Mouse (Mus musculus) heart, postnatal 10 days (tissue): Measurements from ENCODE around the gene Trpv5. TPM values are rescaled to one million over a fixed set of nuclear protein-coding genes. Genes with fewer than 3 reads are reported as not detected.

Experiments
- DNase-seq, 2 experiments: peaks; one replicate each; pipeline ENCODE4 v3.0.0; 2021
- intact Hi-C: fragments of 180-260 bp; cut with DNase I; formaldehyde crosslinking; loops from one replicate; pipeline ENCODE4 v1.15.1; 2025
- total RNA-seq, 2 experiments: library from RNA; stranded (reverse); gene quantifications; 2 replicates each; pipeline ENCODE4 v1.2.3; 2021

Gene Trpv5
- total RNA-seq, 2 experiments from 2014 or later, result not detected

DNA sequence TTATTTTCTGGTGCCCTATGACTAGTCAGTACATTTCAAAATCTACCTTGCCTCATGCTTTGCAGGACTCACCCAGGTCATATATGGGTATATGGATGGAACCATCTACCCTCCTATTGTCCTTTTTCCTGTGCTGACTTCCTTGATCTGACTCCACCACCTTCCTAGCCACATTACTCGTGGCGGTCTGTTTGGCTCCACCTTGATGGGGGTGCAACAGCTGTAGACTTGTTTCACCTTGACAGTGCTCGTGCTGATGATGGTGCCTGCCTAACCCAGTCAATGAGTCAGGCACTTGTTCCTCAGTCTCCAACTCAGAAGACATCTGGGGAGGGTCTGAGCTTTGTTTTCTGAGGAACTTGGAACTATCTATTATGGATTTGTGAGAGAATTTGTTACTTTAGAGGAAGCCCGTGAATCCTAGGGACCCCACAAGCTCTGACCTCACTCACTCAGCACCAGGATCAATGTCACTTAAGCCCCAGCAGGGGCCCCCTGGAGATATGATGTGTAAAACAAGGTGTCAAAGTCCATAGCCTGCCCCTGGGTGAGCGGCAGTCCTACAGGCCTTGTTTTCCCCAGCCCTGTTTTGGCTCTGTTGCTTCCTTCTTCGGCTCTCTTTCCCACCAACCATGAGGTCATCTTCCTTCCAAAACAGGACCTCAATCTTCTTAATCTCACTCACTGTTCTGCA lies 39.2 kb downstream of the Trpv5 start:
- intact Hi-C loops, result no loop called here
- DNase-seq, result no peak

- DNase-seq, result no peak
- intact Hi-C loops, result no loop called here
Measured at GRCm38 (mm10) chr6:41640449-41640848, 40.1 kb downstream of the Trpv5 start.

- intact Hi-C loops, result no loop called here
- DNase-seq, result no peak
Measured at GRCm38 (mm10) chr6:41637927-41638506, 42.6 kb downstream of the Trpv5 start.

DNA sequence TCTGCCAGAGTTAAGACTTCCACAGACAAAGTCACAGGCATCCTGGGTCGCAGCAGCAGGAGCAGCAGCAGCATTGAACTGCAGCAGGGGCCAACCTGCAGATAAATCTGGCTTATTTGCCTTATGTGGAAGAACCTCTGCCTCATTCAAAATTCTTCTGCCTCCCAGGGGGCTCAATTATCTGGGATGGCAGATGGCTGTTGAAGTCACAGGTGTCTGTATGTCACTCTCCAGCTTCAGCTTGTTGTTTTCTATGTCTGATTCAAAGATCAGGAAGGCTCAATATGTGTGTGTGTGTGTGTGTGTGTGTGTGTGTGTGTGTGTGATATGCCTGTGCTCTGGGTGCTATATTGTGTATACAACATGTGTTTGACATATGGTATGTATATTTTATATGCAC lies 43.2 kb downstream of the Trpv5 start:
- intact Hi-C loops, result no loop called here
- no peak for DNase-seq

GRCm38 (mm10) chr6:41636178-41636577 lies 44.4 kb downstream of the Trpv5 start, which contains the start of gene Trpv6:
Gene Trpv6 (minus strand): TSS chr6:41636405.
- no peak for DNase-seq
- intact Hi-C loops, result no loop called here

GRCm38 (mm10) chr6:41635211-41635610 lies 45.4 kb downstream of the Trpv5 start:
- DNase-seq, result no peak
- intact Hi-C loops, result no loop called here

DNA sequence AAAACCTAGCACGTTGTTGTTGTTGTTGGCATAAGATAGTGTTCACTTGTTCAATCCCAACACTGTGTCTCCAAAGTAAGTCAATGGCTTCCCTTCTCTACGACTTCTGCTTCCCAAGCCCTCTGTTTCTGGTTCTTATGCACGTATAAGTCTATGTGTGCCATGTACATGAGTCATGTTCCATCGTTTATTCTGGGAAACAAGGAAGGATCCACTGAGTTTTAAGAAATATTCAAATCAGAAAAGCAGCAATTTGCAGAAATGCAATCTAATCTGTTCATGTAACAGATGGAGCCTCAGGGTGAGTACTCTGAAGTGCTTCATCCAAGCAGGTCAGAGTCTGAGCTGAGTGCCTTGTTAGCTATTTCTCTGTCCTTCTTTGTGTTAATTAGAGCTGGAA lies 49.0 kb downstream of the Trpv5 start:
- no peak for DNase-seq
- intact Hi-C loops, result no loop called here

DNA sequence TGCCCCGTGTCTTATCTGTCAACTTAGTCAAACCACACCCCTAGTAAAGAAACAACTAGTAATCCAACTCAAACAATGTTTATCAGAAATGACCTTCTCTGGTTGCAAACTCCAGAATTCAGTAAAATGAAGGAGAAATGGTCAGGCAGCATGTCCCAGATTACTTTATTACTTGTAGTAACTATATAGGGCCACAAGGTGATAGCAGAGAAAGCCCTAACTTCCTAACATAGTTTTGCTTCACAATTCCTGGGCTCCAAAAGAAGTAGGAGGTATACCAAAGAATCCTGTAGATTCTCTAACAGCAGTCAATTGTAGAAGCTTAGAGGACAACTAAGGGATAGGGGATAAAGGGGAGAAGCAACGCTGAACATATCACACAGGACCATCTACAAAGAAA lies 49.8 kb downstream of the Trpv5 start:
- no peak for DNase-seq
- intact Hi-C loops, result no loop called here

DNA sequence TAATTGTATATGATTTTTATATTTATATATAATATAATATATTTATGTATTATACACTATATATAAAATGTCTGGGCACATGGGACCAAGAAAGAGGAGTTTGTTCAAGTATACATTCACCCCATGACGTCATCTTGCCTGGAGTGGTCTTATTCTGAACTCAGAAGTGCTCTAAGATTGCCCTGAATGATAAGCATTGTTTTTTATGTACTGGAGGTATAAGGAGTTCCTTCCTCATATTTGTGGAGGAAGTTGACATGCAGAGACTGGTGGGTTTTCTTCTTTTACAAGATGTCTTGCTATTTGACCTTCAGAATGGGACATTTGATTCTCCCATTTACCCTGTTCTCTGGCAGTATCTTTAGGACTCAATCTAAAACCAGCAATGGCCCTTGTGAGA lies 52.4 kb downstream of the Trpv5 start:
- intact Hi-C loops, result no loop called here
- no peak for DNase-seq

DNA sequence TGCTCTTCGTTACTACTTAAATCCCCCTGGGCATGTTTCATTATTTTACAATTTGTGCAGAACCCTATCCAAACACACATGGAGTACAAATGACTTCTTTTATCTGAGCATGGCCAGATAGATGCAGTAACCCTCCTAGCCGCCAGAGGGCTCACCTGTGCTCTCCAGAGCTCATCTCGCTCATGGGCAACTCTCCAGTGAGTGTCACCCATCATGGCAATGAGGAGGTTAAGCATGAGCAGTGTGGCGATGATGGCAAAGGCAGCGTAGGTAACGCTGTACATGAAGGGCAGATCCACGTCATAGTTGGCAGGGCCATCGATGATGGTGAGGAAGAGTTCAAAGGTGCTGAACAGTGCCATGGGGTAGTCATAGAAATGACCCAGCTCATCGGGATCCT lies 57.9 kb downstream of the Trpv5 start:
- DNase-seq, result peak in 1 of 2 experiments; percentile 6
- intact Hi-C loops, result no loop called here

DNA sequence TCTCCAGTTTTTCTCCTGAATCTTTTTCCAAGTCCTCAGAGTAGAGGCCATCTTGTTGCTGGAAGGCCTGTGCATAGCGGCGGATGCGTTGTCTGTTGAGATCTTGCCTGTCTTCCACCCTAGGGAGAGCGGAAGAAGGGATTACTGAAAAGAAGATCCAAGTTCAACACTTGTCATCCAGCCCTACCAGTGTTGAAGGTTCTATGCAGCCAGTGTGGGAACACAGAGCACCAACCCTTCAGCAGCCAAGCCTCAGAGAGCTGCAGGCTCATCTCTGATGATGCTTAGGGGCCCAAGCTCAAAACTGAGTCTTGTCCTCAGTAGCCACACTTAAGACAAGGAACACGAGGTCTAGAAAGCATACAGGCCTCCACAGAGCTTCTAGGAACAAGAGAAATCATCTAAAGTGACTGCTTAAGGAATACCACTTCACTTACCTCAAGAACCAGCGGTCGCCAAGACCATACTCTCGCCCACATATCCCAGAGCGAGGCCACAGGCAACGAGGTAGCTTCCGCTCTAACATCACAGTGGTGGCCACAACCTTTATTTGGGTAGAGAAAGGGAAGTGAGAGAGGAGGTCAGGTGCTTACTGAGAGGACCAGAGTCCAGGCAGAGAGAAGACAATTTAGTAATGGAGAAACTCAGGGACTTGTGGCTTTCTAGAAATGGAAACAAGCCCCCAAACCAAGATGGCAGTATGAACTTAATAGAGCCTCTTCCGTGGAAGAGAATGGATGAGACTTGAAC lies 59.2 kb downstream of the Trpv5 start:
- DNase-seq, result no peak
- intact Hi-C loops, result no loop called here

- DNase-seq, result no peak
- intact Hi-C loops, result no loop called here
Measured at GRCm38 (mm10) chr6:41620173-41620798, 60.3 kb downstream of the Trpv5 start.

DNA sequence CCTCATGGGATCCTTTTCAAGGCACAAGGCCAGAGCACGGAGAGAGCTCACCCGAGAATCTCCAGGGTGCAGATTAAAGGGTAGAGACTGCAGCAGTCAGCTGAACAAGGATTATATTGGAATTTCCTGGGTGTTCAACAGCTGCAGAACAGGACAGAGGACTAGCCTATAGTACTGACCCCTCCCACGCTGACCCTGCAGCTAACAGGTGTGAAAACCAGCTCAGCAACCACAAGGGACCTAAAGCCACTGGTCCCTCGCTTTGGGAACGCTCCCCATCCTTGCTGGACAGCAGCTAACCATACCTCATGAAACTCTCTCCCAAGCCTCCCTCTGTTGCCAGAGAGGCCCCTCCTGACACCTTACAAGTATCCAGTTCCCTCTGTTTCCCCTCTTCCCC lies 72.9 kb downstream of the Trpv5 start:
- intact Hi-C loops, result loop anchor here (10.0 kb wide), 1 partner anchor 657 kb away; the partner anchor contains the start of genes Casp2 and Tmem139

DNA sequence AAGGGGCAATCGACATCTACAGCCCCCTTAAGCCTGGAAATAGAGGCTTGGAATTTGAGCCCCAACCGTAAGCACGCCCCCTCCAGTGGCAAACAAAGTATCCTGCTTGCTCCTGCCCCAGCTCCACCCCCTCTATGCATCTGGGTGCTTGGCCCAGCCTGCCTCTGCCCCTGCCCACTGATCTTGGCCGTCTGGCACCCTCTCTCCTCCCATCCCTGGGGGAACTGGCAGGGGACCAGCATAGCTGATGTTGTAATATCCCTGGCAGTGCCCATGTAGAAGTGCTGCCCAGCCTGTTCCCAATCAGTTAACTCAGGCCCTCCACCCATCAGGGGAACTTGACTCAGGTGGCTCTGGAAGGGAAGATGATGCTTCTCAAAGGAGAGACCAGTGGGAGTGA lies 74.4 kb downstream of the Trpv5 start:
- intact Hi-C loops, result loop anchor here (10.0 kb wide), 1 partner anchor 659 kb away; the partner anchor contains the start of genes Casp2 and Tmem139
- peak; percentile 18 to 38 for DNase-seq

More for the DNA sequence above, 72.9 kb downstream of the Trpv5 start:
- no peak for DNase-seq

DNA sequence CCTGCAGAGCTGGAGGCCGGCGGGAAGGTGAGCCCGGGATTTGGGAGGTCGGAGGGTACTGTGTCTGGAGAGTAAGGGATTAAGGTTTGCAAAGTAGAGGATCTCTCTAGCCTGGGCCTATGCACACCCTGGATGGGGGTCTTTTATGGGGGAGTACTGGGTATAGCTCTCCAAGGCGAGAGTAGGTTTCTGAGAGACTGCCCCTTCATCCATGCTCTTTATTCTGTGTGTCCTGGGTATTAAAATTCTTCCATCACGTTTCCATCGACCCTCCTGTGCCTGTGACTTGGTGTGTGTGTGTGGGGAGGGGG lies 74.8 kb downstream of the Trpv5 start:
- intact Hi-C loops, result loop anchor here (10.0 kb wide), 1 partner anchor 659 kb away; the partner anchor contains the start of genes Casp2 and Tmem139
- no peak for DNase-seq

DNA sequence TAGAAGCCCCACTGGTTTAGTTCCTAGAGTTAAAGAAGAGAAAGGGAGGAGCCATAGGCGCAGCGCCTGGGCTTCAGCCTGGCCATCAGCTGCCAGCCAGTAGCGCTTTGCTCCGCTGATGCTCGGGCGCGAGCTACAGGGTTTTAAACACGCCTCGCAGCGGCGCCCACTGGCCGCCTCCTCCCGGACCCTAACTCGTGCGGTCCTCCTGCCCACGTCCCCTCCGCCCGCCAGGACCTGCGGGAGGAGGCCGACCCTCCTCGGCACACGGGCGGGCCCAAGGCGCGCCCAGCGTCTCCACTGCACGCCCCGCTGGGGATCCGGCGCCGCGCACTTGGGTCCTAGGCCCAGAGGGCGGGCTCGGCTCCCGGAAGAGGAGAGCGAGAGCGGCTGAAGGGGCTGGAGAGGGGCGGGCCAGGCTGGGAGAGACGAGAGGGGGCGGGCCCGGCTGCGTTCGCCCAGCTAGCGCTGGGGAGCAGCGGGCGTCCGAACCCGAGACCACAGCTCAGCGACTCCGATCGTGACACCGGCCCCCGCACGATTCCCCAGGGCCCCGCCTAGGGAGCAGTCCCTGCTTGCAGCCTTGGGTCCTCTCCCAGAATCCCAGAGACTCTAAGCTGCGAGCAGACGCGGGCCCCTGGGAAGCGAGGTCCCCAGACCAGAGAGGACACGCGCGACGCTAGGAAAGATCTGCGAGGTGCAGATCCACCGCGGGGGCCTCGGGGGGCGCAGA lies 75.3 kb downstream of the Trpv5 start, which contains the start of gene Ephb6:
Ephb6 (plus strand) TSS at position 422 of the 733 bp plus-strand sequence.
- DNase-seq, result peak; percentile 76
- intact Hi-C loops, result loop anchor here (10.0 kb wide), 1 partner anchor 660 kb away; the partner anchor contains the start of genes Casp2 and Tmem139

DNA sequence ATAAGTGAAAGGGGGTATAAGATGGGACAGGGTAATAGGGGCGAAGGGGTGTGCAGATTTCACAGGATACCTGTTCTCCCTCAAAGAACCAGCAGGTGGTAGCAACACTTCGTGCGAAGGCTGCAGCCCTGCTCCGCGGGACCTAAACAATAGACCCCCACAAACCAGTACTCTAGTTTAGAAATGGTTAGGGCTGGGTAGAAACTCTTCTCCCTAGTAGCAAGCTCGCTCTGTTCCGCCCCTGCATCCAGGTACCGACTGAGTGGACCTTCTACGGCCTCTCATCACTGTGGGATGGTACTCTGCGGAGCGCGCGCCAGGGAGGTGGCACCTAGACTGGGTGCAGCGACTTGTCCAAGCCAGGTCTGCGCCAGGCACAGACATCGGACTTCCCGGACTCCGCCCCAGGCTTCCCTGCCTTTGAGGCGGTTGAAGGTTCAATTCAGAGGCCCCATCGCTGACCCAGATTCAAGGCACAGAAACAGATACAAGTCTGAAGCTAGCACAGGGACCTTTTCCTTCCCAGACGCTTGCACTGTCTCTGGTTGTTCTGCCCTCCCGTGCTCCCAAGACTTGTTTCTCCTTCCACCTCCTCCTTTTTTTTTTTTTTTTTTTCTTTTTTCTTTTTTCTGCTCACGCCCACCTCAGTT lies 76.0 kb downstream of the Trpv5 start:
- DNase-seq, result peak; percentile 48 to 57
- intact Hi-C loops, result loop anchor here (5.0 to 10.0 kb wide), 2 partner anchors 660 to 978 kb away; partner anchors contain the start of genes Casp2 and Tmem139
